Mouse (Mus musculus) limb, embryonic 13.5 days (tissue): Measurements from ENCODE around the gene Xndc1. TPM values are rescaled to one million over a fixed set of nuclear protein-coding genes. Genes with fewer than 3 reads are reported as not detected.

Experiments
- ATAC-seq: fragments of 200-750 bp; cut with Nextera tagmentation; 2 replicates; pipeline ENCODE4 v1.8.0; 2017; ENCODE audit warnings: low read depth, moderate number of reproducible peaks, moderate TSS enrichment; ENCODE audit not compliant: low FRiP score
- H3K27ac ChIP-seq: fragments of 300-500 bp; sonication (generic); 2 replicates; pipeline ENCODE4 v1.5.1; 2015; ENCODE audit warnings: inconsistent platforms, mild to moderate bottlenecking, moderate library complexity
- H3K27me3 ChIP-seq: fragments of 300-500 bp; sonication (generic); 2 replicates; pipeline ENCODE4 v1.6.1; 2015; ENCODE audit warnings: mild to moderate bottlenecking, inconsistent platforms
- H3K36me3 ChIP-seq: fragments of 300-500 bp; sonication (generic); 2 replicates; pipeline ENCODE4 v1.6.1; 2015; ENCODE audit warnings: inconsistent platforms, mild to moderate bottlenecking, moderate library complexity
- H3K4me1 ChIP-seq: fragments of 300-500 bp; sonication (generic); 2 replicates; pipeline ENCODE4 v1.6.1; 2015; ENCODE audit warnings: inconsistent platforms
- H3K4me2 ChIP-seq: fragments of 300-500 bp; sonication (generic); replicated peaks from 2 replicates; pipeline ENCODE4 v1.6.1; 2015; ENCODE audit warnings: inconsistent platforms, mild to moderate bottlenecking, moderate library complexity
- H3K4me3 ChIP-seq: fragments of 300-500 bp; sonication (generic); 2 replicates; pipeline ENCODE4 v1.5.1; 2015; ENCODE audit warnings: moderate library complexity, mild to moderate bottlenecking, inconsistent platforms
- H3K9ac ChIP-seq: fragments of 300-500 bp; sonication (generic); 2 replicates; pipeline ENCODE4 v1.6.1; 2015; ENCODE audit warnings: mild to moderate bottlenecking, inconsistent platforms
- H3K9me3 ChIP-seq: fragments of 300-500 bp; sonication (generic); 2 replicates; pipeline ENCODE4 v1.6.1; 2016; ENCODE audit warnings: inconsistent platforms
- WGBS: fragments of 180-500 bp; shearing (Covaris S2); methylation state at CpG from one replicate; pipeline ENCODE4 v1.1.7; 2015; 5-methylcytosine and 5-hydroxymethylcytosine counted together
- polyA plus RNA-seq: library from polyadenylated mRNA; unstranded; fragments of >200 nt; fragmentation: Nextera tagmentation; extraction: Ambion mirVana; gene quantifications from 2 replicates; pipeline ENCODE4 v1.2.1, GENCODE M21; 2015

Gene Xndc1
- polyA plus RNA-seq, 1 experiment from 2014 or later: 44.1 TPM

DNA sequence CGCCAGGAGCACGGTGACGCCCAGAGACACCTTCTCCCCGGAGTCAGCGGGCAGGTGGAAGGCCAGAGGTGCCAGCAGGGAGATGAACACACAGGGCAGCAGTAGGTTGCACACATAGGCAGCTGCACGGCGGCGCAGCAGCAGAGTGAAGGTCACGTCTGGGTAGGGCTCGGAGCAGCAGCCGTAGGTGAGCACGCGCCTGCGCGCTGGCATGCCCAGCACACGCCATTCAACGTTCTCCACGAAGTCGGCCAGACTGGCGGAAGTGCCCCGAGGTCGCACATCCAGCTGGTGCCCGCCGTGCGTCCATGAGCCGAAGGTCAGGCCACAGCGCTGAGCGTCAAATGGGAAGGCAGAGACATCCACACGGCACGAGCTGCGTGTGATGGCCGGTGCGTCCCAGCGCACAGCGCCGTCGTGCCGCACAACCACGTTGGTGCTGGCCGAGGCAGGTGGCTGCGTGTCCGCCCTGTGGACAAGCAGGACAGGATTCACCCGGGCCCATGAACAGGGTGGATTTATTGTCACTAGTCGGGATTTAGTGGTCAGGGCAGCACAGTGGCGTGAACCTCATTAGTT, 47.9 kb downstream of the Xndc1 start:
- no peaks in the 10 kb centered on the region for H3K4me1 ChIP-seq
- no peak overlapping the region for H3K9ac ChIP-seq
- 74% methylated on average over 45 of the region's 45 CpGs for WGBS
- no peak overlapping the region for H3K27ac ChIP-seq
- H3K4me3 ChIP-seq: no peak overlapping the region
- no peak for ATAC-seq
- no peaks in the 10 kb centered on the region for H3K9me3 ChIP-seq
- no peak overlapping the region for H3K4me2 ChIP-seq
- H3K36me3 ChIP-seq: peaks cover 4% of the 10 kb centered on the region
- H3K27me3 ChIP-seq: no peaks in the 10 kb centered on the region

DNA sequence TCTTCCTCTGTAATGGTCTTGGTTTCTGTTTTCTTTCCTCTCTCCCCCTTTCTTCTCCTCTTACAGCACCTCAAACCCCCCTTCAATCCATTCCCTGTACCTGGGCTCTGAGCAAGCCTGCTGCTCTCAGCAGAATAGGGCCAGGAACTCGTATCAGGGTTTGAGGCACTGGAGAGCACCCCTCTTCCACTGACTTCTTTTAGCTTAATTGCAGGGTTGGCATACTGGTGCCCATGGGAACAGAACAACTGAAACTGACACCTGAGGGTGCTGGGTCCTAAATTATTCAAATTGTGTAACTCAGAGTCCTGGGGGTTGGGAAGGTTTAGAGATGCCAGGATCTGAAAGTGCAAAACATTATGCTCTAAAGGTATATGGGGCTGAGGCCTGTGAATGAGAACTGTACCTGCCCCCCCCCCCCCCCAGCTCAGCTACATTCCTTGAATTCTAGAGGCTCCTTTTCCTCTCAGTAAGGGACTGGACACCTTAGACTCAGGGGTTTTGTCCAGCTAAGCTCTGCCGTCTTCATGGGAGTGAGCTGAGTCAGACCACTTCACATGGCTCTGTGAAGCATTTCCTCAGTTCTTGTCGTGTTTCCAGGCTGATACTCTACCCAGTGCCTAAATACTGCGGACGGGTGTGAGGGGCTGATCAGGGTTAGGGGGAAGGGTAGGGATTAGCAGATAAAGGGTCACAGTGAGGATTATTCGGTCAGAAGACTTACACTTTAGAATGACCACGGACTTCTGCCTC, 51.4 kb downstream of the Xndc1 start, which contains the start of gene Chrna10:
Gene Chrna10, minus strand, starts transcription at position 250 of the 753 bp plus-strand sequence.
- Histone ChIP-seq H3K4me1 (no peaks in the 10 kb centered on the region), H3K4me2 (no peak within 1 kb of the TSS), H3K4me3 (no peak within 1 kb of the TSS), H3K9ac (no peak within 1 kb of the TSS), H3K27ac (no peak within 1 kb of the TSS), H3K36me3 (peaks cover 39% of the 10 kb centered on the region), H3K27me3 (no peaks in the 10 kb centered on the region), H3K9me3 (no peaks in the 10 kb centered on the region)
- WGBS: 44% methylated on average over 7 of the region's 7 CpGs
- ATAC-seq: no peak

DNA sequence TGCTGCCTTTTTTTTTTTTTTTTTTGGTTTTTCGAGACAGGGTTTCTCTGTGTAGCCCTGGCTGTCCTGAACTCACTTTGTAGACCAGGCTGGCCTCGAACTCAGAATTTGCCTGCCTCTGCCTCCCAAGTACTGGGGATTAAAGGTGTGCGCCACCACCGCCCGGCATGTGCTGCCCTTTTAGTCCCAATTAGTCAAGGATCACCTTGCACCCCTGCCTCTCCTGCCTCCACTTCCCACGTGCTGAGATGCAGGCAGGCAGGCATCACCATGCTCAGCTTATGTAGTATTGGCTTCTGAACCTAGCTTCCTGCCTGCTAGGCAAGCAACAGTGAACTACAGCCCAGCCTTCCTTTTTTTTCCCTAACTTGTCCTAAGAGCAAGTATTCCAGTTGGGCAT, 52.1 kb downstream of the Xndc1 start:
- no peak overlapping the region for H3K4me2 ChIP-seq
- H3K4me3 ChIP-seq: no peak overlapping the region
- H3K27me3 ChIP-seq: no peaks in the 10 kb centered on the region
- ATAC-seq: no peak
- WGBS: 70% methylated on average over 6 of the region's 6 CpGs
- H3K27ac ChIP-seq: no peak overlapping the region
- H3K4me1 ChIP-seq: no peaks in the 10 kb centered on the region
- no peak overlapping the region for H3K9ac ChIP-seq
- H3K36me3 ChIP-seq: peaks cover 46% of the 10 kb centered on the region
- no peaks in the 10 kb centered on the region for H3K9me3 ChIP-seq

DNA sequence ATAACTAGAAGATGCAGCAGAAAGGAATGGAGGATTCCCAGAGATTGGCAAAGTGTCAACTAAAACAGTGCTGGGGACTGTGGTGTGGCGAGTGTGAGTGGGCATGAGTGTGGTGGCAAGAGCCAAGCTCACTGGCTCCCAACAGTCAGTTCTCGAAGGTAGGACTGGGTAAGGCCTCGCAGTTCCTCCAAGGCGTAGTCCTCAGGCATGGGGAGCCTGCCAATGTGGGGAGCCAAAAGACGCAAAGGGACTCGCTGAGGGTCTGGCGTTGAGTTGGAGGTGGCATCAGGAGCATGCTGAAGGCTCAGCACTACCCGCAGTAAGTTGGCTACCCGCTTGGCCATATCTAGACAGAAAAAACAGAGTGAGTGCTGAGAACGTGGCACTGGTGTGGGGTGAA, 55.0 kb downstream of the Xndc1 start:
- Histone ChIP-seq H3K4me2 (no peak overlapping the region), H3K4me3 (no peak overlapping the region), H3K4me1 (no peaks in the 10 kb centered on the region), H3K9ac (no peak overlapping the region), H3K36me3 (peaks cover 75% of the 10 kb centered on the region), H3K9me3 (no peaks in the 10 kb centered on the region), H3K27me3 (no peaks in the 10 kb centered on the region), H3K27ac (no peak overlapping the region)
- 94% methylated on average over 10 of the region's 10 CpGs for WGBS
- no peak for ATAC-seq

DNA sequence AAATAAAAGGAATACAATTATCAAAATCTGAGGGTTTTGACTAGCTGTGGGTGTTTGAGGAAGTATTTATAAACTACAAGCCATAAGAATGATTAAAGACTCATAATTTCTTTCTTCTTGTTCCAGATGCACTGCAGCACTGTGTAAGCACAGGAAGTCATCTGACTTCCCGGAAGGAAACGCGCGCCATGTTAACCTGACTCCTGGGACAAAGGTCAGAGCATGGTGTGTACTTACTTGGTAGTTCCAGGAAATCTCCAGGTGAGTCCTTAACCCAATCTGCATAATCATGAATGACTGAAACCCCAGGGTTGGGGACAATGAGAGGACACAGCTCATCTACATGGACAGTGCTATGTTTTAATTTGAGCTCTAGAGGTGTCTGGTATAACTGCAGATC, 67.1 kb downstream of the Xndc1 start:
- Histone ChIP-seq H3K9me3 (no peaks in the 10 kb centered on the region), H3K27ac (no peak overlapping the region), H3K4me1 (no peaks in the 10 kb centered on the region), H3K9ac (no peak overlapping the region), H3K4me2 (no peak overlapping the region), H3K27me3 (no peaks in the 10 kb centered on the region), H3K36me3 (peaks cover 82% of the 10 kb centered on the region), H3K4me3 (no peak overlapping the region)
- 87% methylated on average over 4 of the region's 4 CpGs for WGBS
- ATAC-seq: no peak

Other genes with a start within 250 kb of the Xndc1 start
- 0.15 TPM in 1 of 2 replicates, not detected in the other for gene Phox2a, start 247.2 kb upstream of the Xndc1 start, polyA plus RNA-seq
- gene Inppl1, start 227.3 kb upstream of the Xndc1 start, polyA plus RNA-seq: 60.0 and 70.3 TPM in 2 replicates
- 0.51 and 1.4 TPM in 2 replicates for gene Folr2, start 208.3 kb upstream of the Xndc1 start, polyA plus RNA-seq
- gene Anapc15, start 201.8 kb upstream of the Xndc1 start, polyA plus RNA-seq: 70.6 and 71.6 TPM in 2 replicates
- 0.52 and 0.64 TPM in 2 replicates for gene Folr1, start 194.7 kb upstream of the Xndc1 start, polyA plus RNA-seq
- 160 and 162 TPM in 2 replicates for gene Lamtor1, start 159.6 kb upstream of the Xndc1 start, polyA plus RNA-seq
- gene Tomt, start 159.2 kb upstream of the Xndc1 start, polyA plus RNA-seq: 0.29 and 0.68 TPM in 2 replicates
- 8.2 and 13.4 TPM in 2 replicates for gene Lrrc51, start 131.6 kb upstream of the Xndc1 start, polyA plus RNA-seq
- gene Numa1, start 131.4 kb upstream of the Xndc1 start, polyA plus RNA-seq: 85.7 and 96.2 TPM in 2 replicates
- 3.6 and 3.9 TPM in 2 replicates for gene Il18bp, start 46.8 kb upstream of the Xndc1 start, polyA plus RNA-seq
- 34.1 and 34.4 TPM in 2 replicates for gene Rnf121, start within 50 bp of the Xndc1 start, polyA plus RNA-seq
- gene Xntrpc, start 202 bp downstream of the Xndc1 start, polyA plus RNA-seq: 2.3 TPM in 2 replicates
- gene Trpc2, start 17.6 kb downstream of the Xndc1 start, polyA plus RNA-seq: not detected in 2 replicates
- gene Art1, start 36.2 kb downstream of the Xndc1 start, polyA plus RNA-seq: 16.8 and 16.9 TPM in 2 replicates
- gene Art5, start 44.0 kb downstream of the Xndc1 start, polyA plus RNA-seq: 4.4 and 4.7 TPM in 2 replicates
- not detected in 2 replicates for gene Chrna10, start 51.3 kb downstream of the Xndc1 start, polyA plus RNA-seq
- 38.2 and 42.9 TPM in 2 replicates for gene Nup98, start 144.7 kb downstream of the Xndc1 start, polyA plus RNA-seq
- 82.3 and 88.6 TPM in 2 replicates for gene Pgap2, start 144.7 kb downstream of the Xndc1 start, polyA plus RNA-seq
- 56.7 and 57.8 TPM in 2 replicates for gene Rhog, start 190.5 kb downstream of the Xndc1 start, polyA plus RNA-seq
- gene Stim1, start 202.3 kb downstream of the Xndc1 start, polyA plus RNA-seq: 23.7 and 25.2 TPM in 2 replicates